Mouse (Mus musculus) adrenal gland (tissue): Measurements from ENCODE around the gene 0610037L13Rik.

Source experiments
- intact Hi-C: fragments of 180-260 bp; cut with DNase I; formaldehyde crosslinking; loops from one replicate; pipeline ENCODE4 v1.15.1; 2025
- long read RNA-seq, 2 experiments: library from polyadenylated mRNA; unstranded; transcript quantifications; one replicate each; pipeline ENCODE4 v2.0.0; 2020; ENCODE audit warnings: borderline replicate concordance in 1 of 2; ENCODE audit not compliant: insufficient replicate concordance in 1 of 2

The 0610037L13Rik gene
- long read RNA-seq, experiment 1, transcript 0610037L13Rik-207 (7 exons, 1,551 nt): minor isoform, 10 of 43 reads
- long read RNA-seq, experiment 1, transcript 0610037L13Rik-212 (8 exons, 2,997 nt): major isoform, 21 of 43 reads
- long read RNA-seq, experiment 1, partial matches to known transcripts: 2 of 43 reads
- long read RNA-seq, experiment 1, other reads (novel, unspliced or antisense): 6 of 43 reads
- long read RNA-seq, experiment 2, transcript 0610037L13Rik-212 (8 exons, 2,997 nt): major isoform, 36 of 61 reads
- long read RNA-seq, experiment 2, transcript 0610037L13Rik-207 (7 exons, 1,551 nt): minor isoform, 12 of 61 reads
- long read RNA-seq, experiment 2, partial matches to known transcripts: 3 of 61 reads
- long read RNA-seq, experiment 2, other reads (novel, unspliced or antisense): 7 of 61 reads

DNA sequence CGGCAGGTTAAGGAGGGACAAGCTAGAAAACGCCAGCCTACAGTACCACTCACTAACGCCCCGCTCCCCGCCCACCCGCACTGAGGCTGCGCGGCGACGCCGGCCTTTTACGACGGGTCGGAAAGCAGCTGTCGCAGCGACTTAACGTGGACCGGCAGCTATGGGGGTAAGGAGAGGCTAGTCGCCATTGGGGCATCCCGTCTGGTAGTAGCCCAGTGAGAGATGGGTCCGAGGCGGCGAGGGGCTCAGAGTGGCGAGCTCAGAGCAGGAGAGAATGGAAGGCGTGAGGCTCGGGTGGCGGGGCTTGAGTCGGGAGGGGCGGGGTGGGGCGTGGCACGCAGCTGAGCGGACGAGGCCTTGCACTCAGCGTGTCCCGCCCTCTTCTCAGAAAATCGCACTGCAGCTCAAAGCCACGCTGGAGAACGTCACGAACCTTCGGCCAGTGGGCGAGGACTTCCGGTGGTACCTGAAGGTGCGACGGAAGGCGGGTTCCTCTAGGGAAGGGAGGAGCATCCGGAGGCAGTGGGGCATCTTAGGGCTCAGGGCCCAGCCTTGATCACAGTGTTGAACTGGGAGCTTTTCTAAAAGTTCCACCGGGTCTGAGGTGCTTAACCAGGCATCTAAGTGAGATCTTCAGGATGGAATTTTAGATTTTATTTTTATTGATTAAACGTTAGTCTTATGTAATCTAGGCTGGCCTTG is at the start of gene 0610037L13Rik:
Gene 0610037L13Rik, plus strand, starts transcription at position 83 of the 702 bp plus-strand sequence.
- intact Hi-C loops: no loop called here

DNA sequence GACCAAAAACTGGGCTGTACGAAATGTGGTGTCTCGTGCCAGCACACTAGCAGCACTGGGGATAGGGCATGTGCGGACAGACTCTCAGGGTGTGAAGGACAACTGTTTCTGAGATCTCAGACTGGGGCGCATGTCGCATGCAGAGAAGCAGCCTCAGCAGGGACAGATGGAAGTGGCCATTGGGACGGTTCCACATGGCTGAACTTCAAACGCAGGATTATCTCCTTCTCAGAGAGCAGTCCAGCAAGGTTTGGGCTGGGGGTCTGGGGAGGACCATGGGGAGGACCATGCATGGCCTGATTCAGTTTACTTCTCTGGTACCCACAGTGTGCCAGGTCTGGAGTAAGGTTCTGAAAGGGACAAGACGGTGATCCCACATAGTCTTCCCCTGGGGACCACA is 45.9 kb upstream of the 0610037L13Rik start:
- intact Hi-C loops: no loop called here

DNA sequence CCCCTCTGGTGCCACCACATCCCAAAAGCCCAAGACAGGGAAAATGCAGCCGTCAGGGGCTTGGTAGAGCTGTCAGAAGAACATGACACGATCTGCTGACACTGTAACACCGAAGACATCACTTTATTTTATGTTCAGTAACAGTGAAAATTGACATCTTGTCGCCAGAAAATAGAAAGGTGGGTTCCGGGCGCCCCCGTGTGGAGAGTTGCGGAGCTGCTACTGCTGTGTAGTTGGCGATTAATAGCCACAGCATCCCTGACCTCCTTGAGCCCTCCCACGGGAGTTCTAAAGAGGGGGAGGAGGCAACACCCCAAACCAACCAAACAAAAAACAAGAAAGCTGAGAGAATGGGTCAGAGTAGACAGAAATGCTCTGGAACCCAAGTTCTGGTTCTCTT is 44.6 kb upstream of the 0610037L13Rik start:
- intact Hi-C loops: loop anchor here (1.0 kb wide), 1 partner anchor 107 kb away; no protein-coding TSS in a partner anchor

DNA sequence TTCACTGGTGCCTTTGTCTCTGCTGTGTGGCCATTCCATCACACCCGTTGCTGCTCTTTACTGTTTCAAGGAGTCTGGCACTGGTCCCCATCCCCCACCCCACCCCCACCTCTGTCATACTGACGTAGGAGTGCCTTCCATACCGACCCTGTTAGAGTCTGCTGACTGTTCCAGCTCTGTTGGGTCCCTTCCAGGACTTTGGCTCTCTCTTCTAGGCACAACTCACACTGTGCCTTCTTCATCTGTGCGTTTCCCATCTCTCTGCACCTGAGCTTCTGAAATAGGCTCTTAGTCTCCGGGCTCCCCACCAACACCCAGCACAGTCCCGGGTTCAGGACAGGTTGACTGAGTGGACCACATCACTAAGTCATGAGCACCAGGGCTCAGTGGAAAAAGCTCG is 42.8 kb upstream of the 0610037L13Rik start:
- intact Hi-C loops: no loop called here

DNA sequence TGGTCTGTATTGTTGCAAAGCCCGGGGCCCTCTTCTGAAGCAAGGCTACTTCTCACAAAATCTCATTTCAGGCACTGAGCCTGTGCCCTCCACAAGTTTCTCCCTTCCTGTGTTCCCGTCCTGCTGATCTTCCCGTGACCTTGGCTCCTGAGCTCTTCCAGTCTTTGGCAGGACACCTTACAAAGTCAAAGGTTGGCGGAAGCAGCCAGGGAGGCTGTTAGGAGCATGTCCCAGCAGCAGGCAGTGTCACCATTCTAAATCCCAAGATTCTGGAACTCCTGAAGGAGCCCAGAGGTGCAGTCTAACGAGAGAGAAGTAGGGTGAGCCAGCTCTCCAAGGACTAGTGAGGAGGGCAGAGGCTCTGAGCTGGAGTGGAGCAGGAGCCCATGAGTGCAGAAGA is 41.1 kb upstream of the 0610037L13Rik start:
- intact Hi-C loops: no loop called here

DNA sequence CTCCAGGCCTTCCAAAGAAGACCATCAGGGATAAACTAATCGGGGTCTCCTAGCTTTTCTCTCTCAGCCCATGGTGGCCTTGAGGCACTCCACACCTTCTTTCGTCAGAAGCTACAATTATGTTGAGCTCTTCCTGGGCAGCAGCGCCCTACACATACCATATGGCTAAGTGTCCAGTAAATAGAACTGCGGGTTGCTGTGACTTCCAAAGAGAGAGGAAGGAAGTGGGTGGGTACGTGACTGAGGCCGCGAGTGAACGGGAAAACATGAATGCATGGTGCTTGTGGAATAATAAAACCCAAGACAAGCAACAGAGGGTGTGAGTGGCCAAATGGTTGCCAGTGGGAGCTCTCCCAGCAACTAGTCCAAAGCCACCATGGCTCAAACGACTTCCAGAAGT is 40.0 kb upstream of the 0610037L13Rik start:
- intact Hi-C loops: no loop called here

DNA sequence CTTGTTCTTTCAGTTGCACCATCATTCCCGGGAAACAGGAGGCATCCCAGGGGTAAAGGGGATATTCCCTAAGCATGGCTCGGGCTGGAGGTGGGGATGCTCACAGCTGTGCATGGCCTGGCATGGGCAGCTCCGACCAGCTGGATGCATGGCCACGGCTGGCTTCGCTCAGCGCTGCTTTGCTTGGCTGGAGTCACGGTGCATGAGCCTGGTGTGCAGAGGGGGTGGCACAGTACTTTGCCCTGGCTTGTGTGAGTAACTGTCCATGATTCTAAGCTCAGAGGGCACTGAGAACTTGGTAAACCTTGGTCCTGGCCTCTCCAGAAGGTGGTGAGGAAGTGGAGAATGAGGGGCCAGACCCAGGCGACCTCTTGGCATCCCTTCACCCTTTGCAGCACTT is 39.5 kb upstream of the 0610037L13Rik start:
- intact Hi-C loops: no loop called here

DNA sequence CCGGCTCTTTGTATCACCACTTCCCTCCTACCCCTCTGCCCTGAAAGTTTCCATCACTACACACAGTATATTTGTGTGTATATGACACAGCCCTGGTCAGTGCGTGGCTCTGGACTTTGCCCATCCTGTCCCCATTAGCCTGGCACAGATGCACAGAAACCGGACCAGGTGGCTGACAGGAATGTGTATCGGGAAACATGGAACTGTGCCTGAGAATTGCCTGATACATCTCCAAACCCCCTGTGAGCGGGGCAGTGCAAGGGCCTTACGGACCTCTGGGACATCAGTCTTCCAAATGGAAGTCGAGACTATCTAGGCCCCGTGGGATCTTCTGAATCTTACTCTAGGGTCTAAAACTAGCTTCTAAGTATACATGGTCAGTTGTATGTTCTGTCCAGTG is 36.3 kb upstream of the 0610037L13Rik start:
- intact Hi-C loops: no loop called here

DNA sequence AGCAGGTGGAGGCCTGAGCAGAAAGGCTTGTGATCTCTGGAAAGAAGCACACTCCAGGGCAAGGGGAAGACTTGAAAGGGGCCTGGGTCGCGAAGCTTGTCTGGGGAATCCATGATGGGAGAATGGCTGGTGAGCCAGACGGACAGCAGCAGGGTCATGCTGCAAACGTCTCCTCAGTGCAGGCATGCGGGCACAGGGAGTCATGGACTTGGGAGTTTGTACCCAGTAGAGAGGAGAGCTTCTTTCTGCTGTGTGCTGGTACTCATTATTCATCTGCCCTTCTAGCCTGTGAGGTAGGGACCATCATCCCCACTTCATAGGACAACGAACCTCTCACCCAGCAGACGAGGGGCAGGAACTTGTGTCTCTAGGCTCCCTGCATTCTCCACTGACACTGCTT is 35.8 kb upstream of the 0610037L13Rik start:
- intact Hi-C loops: no loop called here

DNA sequence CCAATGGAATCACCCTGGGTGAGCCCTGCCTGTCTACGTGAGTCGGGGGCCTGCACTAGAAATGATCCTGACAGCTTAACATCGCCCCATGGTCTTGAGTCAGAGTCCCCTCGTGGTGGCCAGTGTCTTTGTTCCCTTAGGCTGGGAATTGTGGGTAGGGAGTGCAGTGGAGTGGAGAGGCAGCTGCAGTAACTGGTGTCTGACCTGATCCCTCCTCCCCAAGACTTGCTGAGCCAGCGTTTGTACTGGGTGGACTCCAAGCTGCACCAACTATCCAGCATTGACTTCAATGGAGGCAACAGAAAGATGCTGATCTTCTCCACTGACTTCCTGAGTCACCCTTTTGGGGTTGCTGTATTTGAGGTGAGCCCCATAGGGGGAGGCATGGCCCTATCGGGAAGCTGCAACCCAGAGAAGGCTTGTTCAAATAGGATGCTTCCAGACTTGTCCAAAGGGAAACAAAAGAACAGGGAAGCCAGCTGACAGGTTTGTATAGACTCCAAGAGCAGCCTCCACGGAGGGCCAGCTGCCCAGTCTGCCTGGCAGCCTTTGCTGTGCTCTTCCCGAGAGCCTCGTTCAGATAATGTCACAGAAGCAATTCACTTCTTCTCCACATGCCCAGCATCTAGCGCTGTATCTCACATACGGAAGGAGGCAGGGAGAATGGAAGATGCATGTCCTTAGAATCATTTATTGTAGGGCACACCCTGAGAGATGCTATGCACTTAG is 32.5 kb upstream of the 0610037L13Rik start:
- intact Hi-C loops: no loop called here

DNA sequence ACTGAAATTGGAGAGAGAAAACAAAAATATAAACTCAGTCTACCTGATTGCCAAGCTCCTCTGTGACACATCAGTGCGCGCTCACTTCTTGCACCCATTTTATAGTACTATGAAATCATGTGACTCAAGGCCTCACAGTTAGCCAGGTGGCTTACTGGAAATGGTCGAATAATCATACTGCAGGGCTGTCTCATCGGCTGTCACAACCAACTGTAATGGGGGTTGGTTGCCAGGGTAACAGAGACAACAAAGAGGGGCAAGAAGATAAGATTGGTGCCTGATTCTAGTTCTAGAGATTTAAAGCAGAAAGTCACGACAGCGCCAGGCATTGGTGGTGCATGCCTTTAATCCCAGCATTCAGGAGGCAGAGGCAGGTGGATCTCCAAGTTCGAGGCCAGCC is 30.6 kb upstream of the 0610037L13Rik start:
- intact Hi-C loops: no loop called here

DNA sequence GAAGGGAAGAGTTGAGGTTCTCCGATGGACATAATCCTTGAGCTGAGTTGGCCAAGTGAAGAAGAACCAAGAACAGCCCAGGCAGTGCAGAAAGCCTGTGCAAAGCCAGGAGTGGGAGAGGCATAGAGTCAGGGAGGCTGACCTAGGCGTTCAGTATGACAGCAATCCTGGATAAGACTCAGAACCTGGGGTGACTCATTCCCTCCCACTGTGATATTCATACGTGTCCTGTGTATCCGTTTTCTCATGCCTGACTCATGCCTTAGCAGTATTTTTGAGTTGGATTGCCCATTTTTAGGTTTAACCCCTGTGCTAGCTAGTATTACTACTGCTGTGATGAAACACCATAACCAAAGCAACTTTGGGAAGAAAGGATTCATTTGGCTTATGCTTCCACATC is 24.7 kb upstream of the 0610037L13Rik start:
- intact Hi-C loops: no loop called here

DNA sequence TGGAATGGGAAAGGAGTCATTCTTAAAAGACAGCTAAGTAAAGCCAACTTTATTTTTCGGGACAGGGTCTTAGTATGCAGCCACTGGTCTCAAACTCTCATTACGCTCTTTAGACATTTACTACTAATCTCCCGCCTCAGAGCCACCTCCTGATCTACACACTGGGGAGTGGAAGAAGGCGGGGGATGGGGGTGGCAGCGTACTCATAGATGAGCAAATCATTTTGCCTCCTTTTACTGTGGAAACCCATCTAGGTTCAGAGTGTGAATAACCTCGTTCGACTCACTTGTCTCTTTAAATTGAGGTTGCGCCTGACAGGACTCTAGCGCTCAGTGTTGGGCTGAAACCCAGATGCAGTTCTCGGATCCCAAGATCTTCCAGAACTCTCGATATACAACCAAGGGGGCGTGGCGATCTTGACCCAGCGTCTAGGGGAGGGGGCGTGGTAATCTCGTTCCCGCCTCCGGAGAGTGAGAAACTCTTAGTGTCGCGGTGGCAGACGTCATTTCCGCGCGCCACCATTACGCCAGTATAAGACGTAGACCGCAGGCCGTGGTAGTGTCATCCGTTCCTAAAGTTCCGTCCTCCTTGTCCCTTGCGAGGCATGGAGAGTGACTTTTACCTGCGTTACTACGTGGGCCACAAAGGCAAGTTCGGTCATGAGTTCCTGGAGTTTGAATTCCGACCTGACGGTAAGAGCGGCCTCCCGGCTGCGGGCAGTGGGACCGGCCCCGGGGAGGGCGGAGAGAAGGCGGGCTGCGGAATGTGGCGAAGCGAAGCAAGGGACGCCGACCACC is 10.2 kb upstream of the 0610037L13Rik start, which contains the start of gene Magoh:
Gene Magoh, plus strand, starts transcription at position 502 of the 797 bp plus-strand sequence.
- intact Hi-C loops: no loop called here

DNA sequence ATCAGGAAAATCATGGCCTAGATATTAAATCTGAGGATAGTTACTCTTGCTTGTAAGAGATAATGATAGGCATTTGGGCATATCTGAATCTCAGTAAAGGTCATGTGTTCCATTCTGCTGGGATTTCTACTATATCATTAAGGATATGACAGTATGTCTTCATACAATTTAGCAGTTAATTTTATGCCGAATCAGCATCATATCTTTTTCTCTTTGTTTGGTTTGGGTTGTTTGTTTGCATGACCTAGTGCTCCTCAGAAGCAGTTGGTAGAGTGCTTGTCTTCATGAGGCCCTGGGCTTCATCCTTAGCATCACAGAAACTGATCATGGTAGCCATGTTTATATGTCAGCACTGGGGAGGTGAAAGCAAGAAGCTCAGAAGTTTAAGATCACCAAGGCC is 8.0 kb upstream of the 0610037L13Rik start:
- intact Hi-C loops: no loop called here

DNA sequence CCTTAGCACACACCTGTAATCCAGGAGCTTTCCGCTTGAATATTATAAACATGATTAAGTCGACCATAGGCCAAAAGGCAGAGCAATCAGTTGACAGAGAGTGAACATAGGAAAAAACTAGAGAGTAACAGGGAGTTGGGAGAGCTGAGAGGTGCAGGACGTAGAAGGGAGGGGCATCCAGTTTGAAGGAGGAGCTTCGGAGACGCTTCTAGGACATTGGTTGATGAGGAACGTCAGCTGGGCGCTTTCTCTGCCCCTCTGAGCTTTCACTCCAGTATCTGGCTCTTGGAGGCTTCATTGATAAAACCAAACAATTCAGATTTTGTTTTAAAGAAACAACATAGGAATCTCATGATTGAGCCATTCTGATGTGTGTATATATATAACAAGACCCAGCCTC is 3.2 kb upstream of the 0610037L13Rik start:
- intact Hi-C loops: no loop called here

DNA sequence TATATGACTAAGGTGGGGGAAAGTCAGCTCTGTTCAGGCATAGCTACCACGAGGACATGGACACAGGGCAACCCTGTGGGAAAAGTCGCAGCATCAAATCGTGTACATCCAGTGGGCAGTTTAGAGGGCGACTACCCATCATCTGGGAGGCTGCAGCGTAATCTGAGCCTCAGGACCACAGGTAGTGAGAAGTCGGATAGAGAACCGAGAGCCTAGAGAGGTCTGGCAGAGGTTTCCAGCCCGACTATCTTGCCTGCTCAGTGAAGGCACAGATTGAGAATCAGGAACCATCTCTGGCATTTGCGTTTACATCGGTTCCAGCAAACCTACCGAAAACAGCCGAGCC is 255 bp upstream of the 0610037L13Rik start:
- intact Hi-C loops: no loop called here

DNA sequence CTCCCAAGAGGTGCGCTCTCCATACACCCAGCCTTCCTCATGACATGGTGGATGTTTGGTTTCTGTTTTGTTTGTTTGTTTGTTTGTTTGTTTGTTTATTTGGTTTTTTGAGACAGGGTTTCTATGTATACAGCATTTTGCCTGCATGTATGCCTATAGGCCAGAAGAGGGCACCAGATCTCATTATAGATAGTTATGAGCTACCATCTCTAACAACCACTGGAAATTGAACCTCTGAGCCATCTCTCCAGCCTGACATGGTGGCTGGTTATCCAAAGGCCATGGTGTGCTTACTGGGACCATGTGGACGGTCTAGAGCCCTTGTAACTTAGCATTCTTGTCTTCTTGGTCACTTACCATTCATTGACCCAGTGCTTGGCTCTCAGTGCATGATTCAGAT is 3.0 kb downstream of the 0610037L13Rik start:
- intact Hi-C loops: no loop called here

DNA sequence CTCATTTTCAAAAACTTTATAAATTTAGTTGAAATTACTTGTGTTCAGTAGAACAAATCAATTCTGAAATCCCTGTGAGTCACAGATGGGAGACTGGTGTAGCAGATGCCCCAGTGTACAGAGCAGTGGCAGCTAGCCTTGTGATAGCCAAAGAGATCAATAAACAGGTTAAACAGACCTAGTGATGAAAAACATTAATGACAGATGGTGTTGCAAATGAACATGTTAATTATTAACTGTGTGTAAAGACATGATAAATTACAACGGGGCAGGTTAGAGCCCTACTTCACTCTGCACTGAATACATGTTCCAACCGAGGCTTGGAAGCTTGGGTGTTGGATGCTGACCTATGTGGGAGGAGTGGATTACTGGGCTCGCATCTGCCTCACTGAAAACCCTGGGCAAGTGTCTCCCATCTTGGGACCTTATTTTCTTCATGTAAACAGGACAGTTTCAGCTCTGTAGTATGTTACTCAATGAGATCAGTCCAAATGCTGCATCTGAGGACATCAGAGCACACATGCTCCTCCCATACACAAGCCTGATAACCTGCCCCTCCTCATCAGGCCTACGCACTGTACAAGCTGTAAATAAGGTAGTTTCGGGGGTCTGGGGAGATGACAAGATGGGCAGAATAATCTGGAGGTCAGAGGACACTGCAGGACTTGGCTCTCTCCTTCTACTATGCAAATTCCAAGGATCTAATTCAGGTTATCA is 9.8 kb downstream of the 0610037L13Rik start:
- intact Hi-C loops: no loop called here

DNA sequence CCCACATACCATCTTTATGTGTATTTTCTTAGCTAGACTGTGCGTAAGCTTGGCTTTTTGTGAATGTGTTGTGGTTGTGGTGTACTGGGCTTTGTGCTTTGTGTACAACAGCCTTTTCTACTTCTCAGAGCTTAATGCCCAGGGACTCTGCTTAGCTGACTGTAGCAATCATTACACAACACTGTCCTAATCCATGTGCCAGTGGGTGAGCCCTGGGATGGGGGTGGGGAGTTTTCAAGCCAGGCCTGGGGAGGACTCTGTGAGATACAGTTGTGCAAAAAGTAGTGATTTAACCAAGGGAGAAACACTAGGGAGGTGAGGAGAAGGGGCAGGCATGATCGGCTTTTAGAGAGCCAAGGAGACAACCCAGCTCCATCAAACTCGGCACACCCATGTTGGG is 10.6 kb downstream of the 0610037L13Rik start:
- intact Hi-C loops: no loop called here

DNA sequence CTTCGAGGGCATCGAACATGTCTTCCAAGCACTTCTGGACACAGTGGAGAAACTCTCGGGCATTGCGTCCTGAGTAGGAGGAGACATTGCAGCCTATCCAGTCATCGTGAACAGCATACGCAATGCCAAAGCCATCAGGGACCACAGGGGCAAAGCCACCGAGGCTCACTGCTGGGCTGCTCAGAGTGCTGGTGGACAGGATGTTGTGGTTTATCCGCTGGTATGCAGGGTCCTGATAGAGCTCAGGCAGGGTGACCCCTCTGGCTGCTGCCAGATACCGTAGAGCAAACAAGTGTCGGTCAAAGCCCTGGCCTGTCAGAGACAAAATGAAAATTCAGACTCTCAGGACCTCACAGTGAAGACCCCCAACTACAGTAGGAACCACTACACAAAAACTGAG is 14.6 kb downstream of the 0610037L13Rik start:
- intact Hi-C loops: no loop called here

DNA sequence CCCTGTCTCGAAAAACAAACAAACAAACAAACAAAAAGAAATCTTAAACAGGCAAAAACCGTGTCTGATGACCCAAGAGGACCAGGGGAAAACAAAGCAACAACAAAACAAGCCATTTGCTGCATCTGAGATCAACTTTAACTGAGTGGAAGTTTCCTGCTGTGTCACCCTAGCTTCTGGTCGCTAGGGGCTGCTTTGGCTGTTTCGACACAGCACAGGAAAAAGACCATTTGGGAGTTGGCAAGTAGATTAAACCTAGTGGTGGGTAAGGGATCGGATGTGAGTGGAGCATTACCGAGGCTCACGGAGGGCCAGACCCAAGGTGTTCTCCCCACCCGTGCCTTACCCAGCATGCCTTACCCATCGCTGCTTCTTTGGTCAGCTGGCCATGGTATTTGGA is 16.9 kb downstream of the 0610037L13Rik start:
- intact Hi-C loops: no loop called here
